Mouse (Mus musculus): ENCODE results near the gene Cdk2ap2.
A peak's percentile ranks its signal among the peaks of the same experiment; 100 is the strongest.
"Not testable (repeated sequence)": the region's sequence is repeated elsewhere in the genome, so short reads cannot be mapped to it uniquely, and the experiment has no call there.

Gene Cdk2ap2

DNA sequence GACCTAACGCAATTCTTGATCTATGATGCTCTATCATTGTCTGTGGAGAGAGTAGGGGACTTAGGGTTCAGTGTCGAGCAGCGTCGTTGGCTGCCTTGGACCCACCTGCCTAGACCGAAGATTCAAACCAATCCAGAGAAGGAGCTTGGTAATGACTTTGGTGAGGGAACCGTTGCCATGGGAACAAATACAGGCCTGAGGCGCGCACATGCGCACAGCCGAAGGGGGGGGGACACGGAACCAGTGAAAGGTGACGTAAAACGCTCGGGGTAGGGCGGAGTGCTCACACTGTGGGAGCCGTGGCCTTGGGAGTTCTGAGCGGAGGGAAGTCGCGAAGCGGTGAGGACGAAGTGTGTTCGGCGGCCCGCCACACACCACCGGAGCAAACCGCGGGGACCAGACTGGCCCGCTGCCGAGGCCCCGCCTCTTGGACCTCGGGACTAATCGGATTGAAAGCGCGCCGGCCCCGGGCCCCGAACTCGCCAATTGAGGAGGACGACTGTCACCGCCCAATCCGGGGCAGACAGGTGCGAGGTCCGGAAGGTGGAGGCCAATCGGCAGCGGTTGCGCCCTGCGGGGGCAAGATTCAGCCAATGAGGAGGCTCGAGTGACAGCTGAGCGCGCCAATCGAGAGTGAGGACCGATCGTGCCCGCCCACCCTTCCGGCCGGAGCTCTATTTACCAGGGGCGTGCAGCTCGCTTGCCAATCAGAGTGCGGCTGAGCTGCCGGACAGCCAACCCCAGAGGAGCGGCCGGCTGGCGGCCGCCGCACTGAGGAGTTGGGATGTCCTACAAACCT, at the start of gene Cdk2ap2:
Gene Cdk2ap2, plus strand, starts transcription at position 541 of the 799 bp plus-strand sequence.
- DNase-seq: peak; percentile 100

- peak; percentile 89 for DNase-seq
Measured at GRCm38 (mm10) chr19:4047859-4048258, 49.1 kb upstream of the Cdk2ap2 start.

GRCm38 (mm10) chr19:4049069-4049468, 47.9 kb upstream of the Cdk2ap2 start:
- DNase-seq: not testable (repeated sequence)

- DNase-seq: no peak
Measured at GRCm38 (mm10) chr19:4051016-4051415, 46.0 kb upstream of the Cdk2ap2 start.

- peak; percentile 73 for DNase-seq
Measured at GRCm38 (mm10) chr19:4051741-4052515, 45.1 kb upstream of the Cdk2ap2 start.

DNA sequence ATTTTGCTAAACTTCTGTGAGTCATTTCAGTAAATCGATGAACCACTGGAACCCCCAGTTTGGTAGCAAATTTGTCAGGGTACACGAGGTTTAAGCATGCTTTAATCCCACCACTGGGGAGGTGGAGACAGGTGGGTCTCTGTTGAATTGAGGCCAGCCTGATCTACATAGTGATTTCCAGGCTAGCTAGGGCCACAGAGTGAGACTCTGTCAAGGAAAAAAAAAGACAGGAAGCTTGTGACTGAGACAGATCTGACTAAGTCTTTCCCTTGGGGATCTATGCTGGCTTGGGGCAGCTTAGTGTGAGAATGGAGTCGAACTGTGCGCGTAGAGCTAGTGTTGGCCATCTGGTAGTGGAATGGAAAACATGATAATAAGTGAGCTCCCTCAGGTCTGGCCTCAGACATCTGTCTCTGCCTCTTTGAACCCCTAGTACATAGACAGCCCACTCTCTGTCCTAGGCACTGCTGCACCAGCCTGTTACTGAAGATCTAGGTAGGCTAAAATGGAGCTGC, 44.4 kb upstream of the Cdk2ap2 start:
- DNase-seq: no peak

DNA sequence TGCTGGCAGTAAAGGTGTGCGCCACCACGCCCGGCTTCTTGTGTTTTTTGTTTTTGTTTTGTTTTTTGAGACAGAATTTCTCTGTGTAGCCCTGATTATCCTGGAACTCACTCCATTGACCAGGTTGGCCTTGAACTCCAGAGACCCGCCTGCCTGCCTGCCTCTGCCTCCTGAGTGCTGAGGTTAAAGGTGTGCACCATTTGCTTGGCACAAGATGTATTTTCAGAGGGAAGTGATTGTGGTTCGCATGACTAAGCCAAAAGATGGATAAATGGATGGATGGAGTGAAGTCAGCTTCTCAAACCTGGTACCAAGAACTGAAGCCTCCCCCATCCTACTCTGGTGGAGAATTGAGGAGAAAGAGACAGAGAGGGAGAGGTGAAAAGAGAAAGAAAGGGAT, 42.4 kb upstream of the Cdk2ap2 start:
- peak; percentile 20 for DNase-seq

- peak; percentile 83 for DNase-seq
Measured at GRCm38 (mm10) chr19:4055216-4055946, 41.6 kb upstream of the Cdk2ap2 start.

GRCm38 (mm10) chr19:4055947-4056693, 40.9 kb upstream of the Cdk2ap2 start:
- peak; percentile 34 for DNase-seq

DNA sequence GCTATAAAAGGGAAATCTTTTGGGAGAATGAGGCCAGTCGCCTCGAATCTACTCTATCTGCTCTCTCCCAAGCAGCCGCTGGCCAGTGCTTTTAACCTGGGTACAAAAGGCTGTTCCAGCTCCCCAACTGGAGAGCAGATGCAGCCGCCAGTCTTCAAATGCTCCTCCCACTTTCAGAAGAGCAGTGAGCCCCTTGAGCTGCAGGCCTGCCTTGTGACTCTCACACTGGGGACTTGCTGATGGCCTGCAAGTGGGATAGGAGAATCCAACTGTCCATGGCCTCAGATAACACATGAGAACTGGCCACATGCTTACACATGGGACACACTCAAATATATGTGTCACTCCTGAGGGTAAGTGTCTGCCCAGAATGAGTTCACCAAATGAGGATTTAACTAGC, 40.3 kb upstream of the Cdk2ap2 start:
- no peak for DNase-seq

DNA sequence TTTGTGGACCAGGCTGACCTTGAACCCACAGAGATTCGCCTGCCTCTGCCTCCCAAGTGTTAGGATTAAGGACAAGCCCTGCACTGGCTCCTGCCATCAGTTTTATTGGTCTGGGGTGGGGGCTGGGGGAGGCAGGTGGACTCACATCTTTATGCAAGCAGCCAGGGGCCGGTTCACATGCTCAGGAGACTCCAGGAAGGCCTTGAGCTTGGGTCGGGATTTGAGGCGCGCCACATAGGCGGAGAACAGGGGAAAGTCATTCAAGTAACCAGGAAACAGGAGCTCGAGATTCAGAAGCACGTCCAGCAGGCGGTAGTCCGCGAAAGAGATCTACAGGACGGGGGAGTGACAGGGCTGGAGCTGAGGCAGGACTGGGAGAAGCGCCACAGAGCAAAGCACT, 39.6 kb upstream of the Cdk2ap2 start:
- DNase-seq: no peak

- no peak for DNase-seq
Measured at GRCm38 (mm10) chr19:4057962-4058361, 39.0 kb upstream of the Cdk2ap2 start.

DNA sequence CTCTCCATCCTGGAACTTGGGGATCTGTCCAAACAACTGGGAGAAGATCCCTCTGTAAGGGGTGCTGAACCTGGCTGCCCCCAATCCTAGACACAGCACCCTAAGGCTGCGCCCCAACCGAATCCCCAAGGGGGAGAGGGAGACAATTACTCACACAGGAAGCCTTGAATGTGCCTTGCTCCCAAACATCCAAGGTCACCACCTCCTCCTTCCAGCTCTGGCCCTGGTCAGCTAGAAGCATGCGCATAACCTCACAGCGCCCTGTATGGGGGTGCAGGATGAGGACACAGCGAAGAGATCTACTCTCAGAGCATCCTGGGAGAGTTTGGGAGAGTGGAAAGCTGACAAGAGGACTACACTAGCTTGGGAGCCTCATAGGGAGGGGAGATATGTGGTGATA, 38.4 kb upstream of the Cdk2ap2 start:
- DNase-seq: no peak

DNA sequence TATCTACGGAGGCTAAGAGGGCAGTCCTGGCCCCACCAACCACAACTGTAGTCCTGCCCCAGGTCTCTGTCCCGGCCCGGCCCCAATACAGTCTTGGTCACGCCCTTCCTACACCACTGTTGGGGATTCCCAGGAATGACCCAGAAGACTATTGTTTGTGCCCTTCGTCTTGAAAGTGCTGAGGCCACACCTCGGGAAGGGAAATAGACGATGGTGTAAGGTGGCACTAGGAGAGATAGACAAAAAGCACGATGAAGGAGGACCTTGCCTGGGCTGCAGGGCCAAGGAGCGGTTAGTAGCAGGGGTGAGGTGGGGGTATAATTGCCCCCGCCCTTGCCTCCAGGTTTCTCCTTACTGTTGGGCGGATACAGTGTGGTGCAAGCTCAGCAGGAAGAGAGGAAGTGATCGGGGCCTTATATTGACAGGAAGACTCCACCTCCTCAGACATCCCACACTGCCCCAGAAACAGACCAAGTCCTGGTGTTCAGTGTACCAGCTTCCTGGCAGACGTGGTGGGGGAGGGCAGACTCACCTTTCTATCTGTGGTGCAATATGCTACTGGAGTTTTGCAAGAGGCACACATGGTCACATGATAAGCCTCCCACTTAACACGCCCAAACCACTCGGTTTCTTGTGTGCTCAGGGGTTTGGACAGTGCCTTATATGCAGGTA, 37.8 kb upstream of the Cdk2ap2 start, which contains the start of gene Gstp3:
Gene Gstp3, minus strand, starts transcription at position 501 of the 672 bp plus-strand sequence.
- no peak for DNase-seq

DNA sequence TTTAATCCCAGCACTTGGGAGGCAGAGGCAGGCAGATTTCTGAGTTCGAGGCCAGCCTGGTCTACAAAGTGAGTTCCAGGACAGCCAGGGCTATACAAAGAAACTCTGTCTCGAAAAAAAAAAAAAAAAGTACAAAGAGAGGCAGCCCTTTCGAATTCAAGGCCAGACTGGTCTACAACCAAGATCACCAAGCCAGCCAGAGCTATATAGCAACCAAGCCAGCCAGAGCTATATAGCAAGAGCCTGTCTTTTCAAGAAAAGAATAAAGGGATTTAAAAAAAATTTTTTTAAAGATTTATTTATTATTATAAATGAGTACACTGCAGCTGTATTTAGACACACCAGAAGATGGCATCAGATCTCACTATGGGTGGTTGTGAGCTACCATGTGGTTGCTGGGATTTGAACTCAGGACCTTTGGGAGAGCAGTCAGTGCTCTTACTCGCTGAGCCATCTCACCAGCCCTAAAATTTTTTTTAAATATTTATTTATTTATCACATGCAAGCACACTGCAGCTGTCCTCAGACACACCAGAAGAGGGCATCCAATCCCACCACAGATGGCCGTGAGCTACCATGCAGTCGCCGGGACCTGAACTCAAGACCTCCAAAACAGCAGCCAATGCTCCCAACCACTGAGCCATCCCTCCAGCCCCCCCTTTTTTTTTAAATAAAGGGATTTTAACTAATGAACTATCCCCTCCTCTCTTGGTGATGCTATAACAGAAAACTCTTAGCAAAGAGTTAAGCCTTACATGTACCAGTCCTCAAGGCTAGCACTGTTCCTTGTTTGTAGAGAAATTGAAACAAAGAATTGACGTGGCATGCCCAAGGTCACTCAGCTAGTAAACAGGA, 36.7 kb upstream of the Cdk2ap2 start:
- DNase-seq: not testable (repeated sequence)

GRCm38 (mm10) chr19:4060899-4061465, 36.0 kb upstream of the Cdk2ap2 start:
- DNase-seq: no peak

DNA sequence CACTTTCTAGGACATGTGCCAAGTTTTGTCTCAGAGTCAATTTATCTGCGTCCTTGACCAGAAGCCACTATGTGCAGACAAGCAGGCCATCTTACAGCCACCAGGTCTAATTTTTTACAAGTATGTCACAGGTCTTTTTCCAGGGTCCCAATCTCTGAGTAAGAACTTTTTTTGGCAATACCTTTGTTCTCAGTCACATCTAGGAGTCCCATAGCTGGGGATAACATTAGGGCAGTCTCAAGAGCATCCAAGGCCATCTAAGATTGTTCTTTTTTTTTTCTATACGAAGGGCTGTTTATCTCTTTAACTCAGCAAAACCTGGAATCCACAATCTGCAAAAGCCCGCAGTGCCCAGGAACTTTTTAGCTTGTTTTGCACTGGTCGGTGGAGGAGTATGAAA, 33.6 kb upstream of the Cdk2ap2 start:
- DNase-seq: not testable (repeated sequence)

DNA sequence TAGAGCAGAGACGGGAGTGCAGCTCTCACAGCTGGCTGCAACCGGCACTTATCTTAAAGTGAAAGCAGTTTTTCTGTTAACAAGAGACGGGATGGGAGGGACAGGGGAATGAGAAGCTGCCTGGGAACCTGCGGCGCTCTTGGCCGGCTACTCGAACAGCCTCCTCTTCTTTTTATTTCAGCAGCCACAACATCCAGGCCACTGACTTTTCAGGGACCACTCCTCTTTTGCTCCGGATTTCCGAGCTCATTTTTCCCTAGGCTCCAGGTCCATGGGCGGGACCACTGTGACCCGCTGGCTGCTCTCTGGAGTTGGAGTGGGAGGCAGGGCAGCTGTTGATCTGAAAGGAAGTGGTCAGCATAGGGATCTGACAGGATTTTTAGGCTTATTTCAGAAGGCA, 32.5 kb upstream of the Cdk2ap2 start:
- DNase-seq: not testable (repeated sequence)

- no peak for DNase-seq
Measured at GRCm38 (mm10) chr19:4066280-4066679, 30.7 kb upstream of the Cdk2ap2 start.

- DNase-seq: no peak
Measured at GRCm38 (mm10) chr19:4066877-4067276, 30.1 kb upstream of the Cdk2ap2 start.

Measured in cerebellum, adult 9-10 months (tissue).